Mouse (Mus musculus): ENCODE data around the gene Retsat. TPM values are rescaled to one million over a fixed set of nuclear protein-coding genes. Genes with fewer than 3 reads are reported as not detected.

The Retsat gene
- 10 to 100 TPM; 46.2 to 60.5 TPM for total RNA-seq (2021)

GRCm38 (mm10) chr6:72597956-72598753 is at the start of gene Retsat, which contains the start of gene Elmod3:
TSS of gene Retsat (plus strand) at chr6:72598475.
TSS of gene Elmod3 (minus strand) at chr6:72598413.
- DNase-seq (ENCODE audit: low spot score in 2 of 2), result peak; percentile 88 to 97
- intact Hi-C loops (cut with DNase I), result no loop called here

GRCm38 (mm10) chr6:72549041-72549580 is 49.2 kb upstream of the Retsat start:
- intact Hi-C loops (cut with DNase I), result no loop called here
- no peak for DNase-seq (ENCODE audit: low spot score in 2 of 2)

- intact Hi-C loops (cut with DNase I), result no loop called here
Measured at GRCm38 (mm10) chr6:72550025-72550424, 48.2 kb upstream of the Retsat start.

GRCm38 (mm10) chr6:72550503-72551100 is 47.7 kb upstream of the Retsat start:
- no peak for DNase-seq (ENCODE audit: low spot score in 2 of 2)
- intact Hi-C loops (cut with DNase I), result no loop called here

More at GRCm38 (mm10) chr6:72550025-72550424, 48.2 kb upstream of the Retsat start:
- DNase-seq (ENCODE audit: low spot score in 2 of 2), result no peak

GRCm38 (mm10) chr6:72552171-72553078 is 45.9 kb upstream of the Retsat start:
- intact Hi-C loops (cut with DNase I), result no loop called here
- DNase-seq (ENCODE audit: low spot score in 2 of 2), result peak; percentile 42 to 79

GRCm38 (mm10) chr6:72553079-72553412 is 45.2 kb upstream of the Retsat start:
- intact Hi-C loops (cut with DNase I), result no loop called here
- DNase-seq (ENCODE audit: low spot score in 2 of 2), result no peak

GRCm38 (mm10) chr6:72560801-72561200 is 37.5 kb upstream of the Retsat start:
- intact Hi-C loops (cut with DNase I), result no loop called here
- DNase-seq (ENCODE audit: low spot score in 2 of 2), result no peak

GRCm38 (mm10) chr6:72562486-72562885 is 35.8 kb upstream of the Retsat start:
- no peak for DNase-seq (ENCODE audit: low spot score in 2 of 2)
- intact Hi-C loops (cut with DNase I), result no loop called here

- DNase-seq (ENCODE audit: low spot score in 2 of 2), result no peak
- intact Hi-C loops (cut with DNase I), result loop anchor here (1.0 kb wide), 1 partner anchor 134 kb away; no protein-coding TSS in a partner anchor
Measured at GRCm38 (mm10) chr6:72562894-72563293, 35.4 kb upstream of the Retsat start.

GRCm38 (mm10) chr6:72565506-72565905 is 32.8 kb upstream of the Retsat start:
- intact Hi-C loops (cut with DNase I), result no loop called here
- no peak for DNase-seq (ENCODE audit: low spot score in 2 of 2)

GRCm38 (mm10) chr6:72566044-72566443 is 32.2 kb upstream of the Retsat start:
- intact Hi-C loops (cut with DNase I), result loop anchor here (1.0 kb wide), 2 partner anchors 31 to 138 kb away; no protein-coding TSS in a partner anchor
- DNase-seq (ENCODE audit: low spot score in 2 of 2), result peak; percentile 90 to 93

GRCm38 (mm10) chr6:72567508-72567907 is 30.8 kb upstream of the Retsat start:
- intact Hi-C loops (cut with DNase I), result no loop called here
- no peak for DNase-seq (ENCODE audit: low spot score in 2 of 2)

- DNase-seq (ENCODE audit: low spot score in 2 of 2), result no peak
- intact Hi-C loops (cut with DNase I), result no loop called here
Measured at GRCm38 (mm10) chr6:72568736-72569135, 29.5 kb upstream of the Retsat start.

GRCm38 (mm10) chr6:72570644-72571397 is 27.5 kb upstream of the Retsat start:
- DNase-seq (ENCODE audit: low spot score in 2 of 2), result no peak
- intact Hi-C loops (cut with DNase I), result no loop called here

- no peak for DNase-seq (ENCODE audit: low spot score in 2 of 2)
- intact Hi-C loops (cut with DNase I), result no loop called here
Measured at GRCm38 (mm10) chr6:72571826-72572225, 26.4 kb upstream of the Retsat start.

GRCm38 (mm10) chr6:72576041-72576440 is 22.2 kb upstream of the Retsat start:
- no peak for DNase-seq (ENCODE audit: low spot score in 2 of 2)
- intact Hi-C loops (cut with DNase I), result no loop called here

- DNase-seq (ENCODE audit: low spot score in 2 of 2), result no peak
- intact Hi-C loops (cut with DNase I), result no loop called here
Measured at GRCm38 (mm10) chr6:72581625-72582382, 16.5 kb upstream of the Retsat start.

- intact Hi-C loops (cut with DNase I), result no loop called here
Measured at GRCm38 (mm10) chr6:72583211-72583839, 14.9 kb upstream of the Retsat start.

More at GRCm38 (mm10) chr6:72583211-72583839, 14.9 kb upstream of the Retsat start:
- no peak for DNase-seq (ENCODE audit: low spot score in 2 of 2)

Measured in left cerebral cortex, postnatal 25 days (tissue).